Mouse (Mus musculus) neural tube, embryonic 13.5 days (tissue): ENCODE measurements around the gene Rbp2. TPM values are rescaled to one million over a fixed set of nuclear protein-coding genes. Genes with fewer than 3 reads are reported as not detected.
A peak's percentile ranks its signal among the peaks of the same experiment; 100 is the strongest.

Source experiments
- ATAC-seq: fragments of 200-750 bp; cut with Nextera tagmentation; 2 replicates; pipeline ENCODE4 v1.8.0; 2017; ENCODE audit warnings: low read depth, mild to moderate bottlenecking, moderate TSS enrichment, moderate library complexity
- H3K27ac ChIP-seq: fragments of 300-500 bp; sonication (generic); replicated peaks from 2 replicates; pipeline ENCODE4 v1.5.1; 2015; ENCODE audit warnings: moderate library complexity, mild to moderate bottlenecking, inconsistent platforms
- H3K27me3 ChIP-seq: fragments of 300-500 bp; sonication (generic); 2 replicates; pipeline ENCODE4 v1.6.1; 2015; ENCODE audit warnings: mild to moderate bottlenecking, inconsistent platforms
- H3K36me3 ChIP-seq: fragments of 300-500 bp; sonication (generic); 2 replicates; pipeline ENCODE4 v1.6.1; 2015; ENCODE audit warnings: mild to moderate bottlenecking, inconsistent platforms
- H3K4me1 ChIP-seq: fragments of 300-500 bp; sonication (generic); replicated peaks from 2 replicates; pipeline ENCODE4 v1.6.1; 2015; ENCODE audit warnings: inconsistent platforms
- H3K4me2 ChIP-seq: fragments of 300-500 bp; sonication (generic); 2 replicates; pipeline ENCODE4 v1.6.1; 2015; ENCODE audit warnings: inconsistent platforms, mild to moderate bottlenecking, moderate library complexity
- H3K4me3 ChIP-seq: fragments of 300-500 bp; sonication (generic); 2 replicates; pipeline ENCODE4 v1.5.1; 2015; ENCODE audit warnings: mild to moderate bottlenecking, inconsistent platforms
- H3K9ac ChIP-seq: fragments of 300-500 bp; sonication (generic); 2 replicates; pipeline ENCODE4 v1.6.1; 2015; ENCODE audit warnings: moderate library complexity, mild to moderate bottlenecking, inconsistent platforms
- H3K9me3 ChIP-seq: fragments of 300-500 bp; sonication (generic); 2 replicates; pipeline ENCODE4 v1.6.1; 2016; ENCODE audit warnings: inconsistent platforms
- WGBS: fragments of 180-500 bp; shearing (Covaris S2); methylation state at CpG from one replicate; pipeline ENCODE4 v1.1.7; 2015; 5-methylcytosine and 5-hydroxymethylcytosine counted together
- polyA plus RNA-seq: library from polyadenylated mRNA; unstranded; fragments of >200 nt; fragmentation: Nextera tagmentation; extraction: Ambion mirVana; gene quantifications from 2 replicates; pipeline ENCODE4 v1.2.1, GENCODE M21; 2015

The Rbp2 gene
- polyA plus RNA-seq, 1 experiment from 2014 or later: 2.9 TPM

DNA sequence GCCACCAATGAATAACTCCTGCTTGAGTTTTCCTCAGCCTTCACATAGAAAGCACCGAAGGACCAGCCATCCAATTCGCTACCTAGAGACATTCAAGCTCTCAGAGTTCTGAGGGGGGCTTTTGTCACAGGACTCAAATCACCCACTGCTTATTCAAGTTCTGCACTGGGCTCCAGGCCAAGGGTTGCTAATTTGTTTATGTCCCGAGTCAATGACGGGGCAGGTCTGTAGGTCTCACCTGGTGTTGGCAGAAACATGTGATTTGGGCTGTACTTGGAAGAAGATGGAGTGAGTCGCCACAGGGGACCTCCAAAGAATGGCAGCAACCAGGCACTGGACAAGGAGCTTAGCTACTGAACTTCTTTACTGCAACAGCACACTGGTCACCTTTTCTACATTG lies 5.2 kb downstream of the Rbp2 start:
- Histone ChIP-seq H3K4me1 (peaks cover 2% of the 10 kb centered on the region; the same call in 1 of the 2 replicates), H3K27ac (no peak overlapping the region), H3K4me3 (no peak overlapping the region), H3K4me2 (no peak overlapping the region), H3K9ac (no peak overlapping the region), H3K27me3 (no peaks in the 10 kb centered on the region), H3K9me3 (no peaks in the 10 kb centered on the region), H3K36me3 (no peaks in the 10 kb centered on the region)
- WGBS: 83% methylated on average over 5 of the region's 5 CpGs
- no peak for ATAC-seq

DNA sequence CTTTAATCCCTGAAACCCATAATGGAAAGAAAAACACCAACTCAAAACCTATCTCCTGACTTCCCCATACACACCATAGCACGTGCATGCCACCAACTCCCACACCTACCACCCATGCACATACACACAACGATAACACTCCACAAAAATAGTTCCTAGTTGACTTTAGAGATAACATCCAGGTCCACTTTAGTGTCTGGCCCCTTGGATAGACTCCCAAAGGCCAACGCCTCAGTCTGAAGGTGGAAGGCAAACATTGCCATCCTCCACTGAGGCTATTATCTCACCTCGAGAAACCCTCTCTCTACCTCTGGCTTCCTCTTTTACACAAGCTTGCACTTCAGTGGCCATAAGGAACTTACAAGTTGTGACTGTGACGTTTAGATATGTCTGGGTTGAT lies 6.3 kb downstream of the Rbp2 start:
- Histone ChIP-seq H3K4me3 (no peak overlapping the region), H3K36me3 (no peaks in the 10 kb centered on the region), H3K9ac (no peak overlapping the region), H3K27me3 (no peaks in the 10 kb centered on the region), H3K9me3 (no peaks in the 10 kb centered on the region), H3K27ac (no peak overlapping the region), H3K4me2 (no peak overlapping the region), H3K4me1 (peaks cover 13% of the 10 kb centered on the region)
- ATAC-seq: no peak
- 87% methylated on average over 5 of the region's 5 CpGs for WGBS

DNA sequence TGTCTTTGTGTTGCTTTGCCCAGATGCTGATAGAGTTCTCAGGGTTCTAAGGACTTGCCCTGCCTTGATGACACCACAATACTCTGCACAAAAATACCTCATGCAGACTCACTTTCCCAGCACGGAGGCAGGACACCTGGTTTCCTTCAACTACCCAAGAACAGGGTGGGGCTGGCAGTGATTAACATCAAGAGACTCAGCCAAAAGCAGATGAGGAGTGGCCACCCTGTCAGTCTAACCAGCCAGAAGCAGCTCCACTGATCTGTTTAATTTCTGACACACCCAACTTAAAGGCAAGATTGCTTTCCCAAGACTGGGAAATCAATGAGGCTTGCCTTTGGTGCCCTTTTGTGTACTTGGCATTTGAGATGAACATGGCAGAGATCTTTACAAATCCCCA lies 6.9 kb downstream of the Rbp2 start:
- Histone ChIP-seq H3K27me3 (no peaks in the 10 kb centered on the region), H3K4me2 (no peak overlapping the region)

DNA sequence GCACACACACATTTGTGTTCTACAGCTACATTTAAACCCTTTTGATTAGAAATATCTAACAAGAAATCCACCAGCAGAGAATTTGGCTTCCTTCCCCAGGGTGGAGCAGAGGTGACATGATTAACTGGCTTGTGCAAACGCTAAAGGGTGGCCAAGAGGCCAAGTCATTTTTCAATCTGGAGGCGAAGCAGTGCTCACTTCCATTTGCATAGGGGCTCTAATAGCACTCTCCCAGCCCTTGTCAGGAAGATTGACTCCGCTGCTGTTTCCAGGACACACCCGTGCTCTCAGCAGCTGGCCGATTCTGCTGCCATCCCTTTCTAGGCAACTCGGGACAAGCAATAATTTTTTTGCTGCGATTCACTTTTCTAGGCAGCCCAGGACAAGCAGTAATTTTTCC lies 11.2 kb downstream of the Rbp2 start:
- Histone ChIP-seq H3K27ac (peak overlapping the region; percentile 75), H3K4me3 (no peak overlapping the region), H3K4me2 (peak overlapping the region; percentile 26), H3K9ac (no peak overlapping the region), H3K27me3 (no peaks in the 10 kb centered on the region), H3K4me1 (peaks cover 37% of the 10 kb centered on the region), H3K9me3 (no peaks in the 10 kb centered on the region), H3K36me3 (no peaks in the 10 kb centered on the region)
- peak; percentile 83 for ATAC-seq
- 5% methylated on average over 7 of the region's 7 CpGs for WGBS

More for the DNA sequence above, 6.9 kb downstream of the Rbp2 start:
- Histone ChIP-seq H3K36me3 (no peaks in the 10 kb centered on the region), H3K9ac (no peak overlapping the region), H3K27ac (no peak overlapping the region), H3K9me3 (no peaks in the 10 kb centered on the region), H3K4me3 (no peak overlapping the region), H3K4me1 (peaks cover 19% of the 10 kb centered on the region)
- 68% methylated on average over 1 of the region's 1 CpGs for WGBS
- ATAC-seq: no peak

DNA sequence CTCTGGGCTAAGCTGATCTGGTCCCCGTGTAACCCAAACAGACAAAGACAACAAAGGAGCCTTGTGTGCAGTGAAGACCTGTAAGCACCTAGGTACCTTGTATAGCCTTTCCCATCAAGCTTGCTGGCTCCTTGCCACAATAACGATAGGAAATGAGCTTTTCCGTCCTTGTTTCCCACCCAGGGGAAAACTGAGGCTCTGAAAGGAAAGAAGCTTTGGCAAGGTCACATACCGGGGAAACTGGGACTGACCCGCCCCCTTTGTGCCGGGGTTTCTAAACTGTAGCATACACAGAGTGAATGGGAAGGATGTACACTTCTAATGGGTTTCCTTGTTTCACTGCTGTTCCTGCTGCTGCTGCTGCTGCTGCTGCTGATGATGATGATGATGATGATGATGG lies 12.1 kb downstream of the Rbp2 start:
- ATAC-seq: peak; percentile 42; the same call in 1 of the 2 replicates
- Histone ChIP-seq H3K4me2 (peak overlapping the region; percentile 26; the same call in 1 of the 2 replicates), H3K27me3 (no peaks in the 10 kb centered on the region), H3K4me3 (no peak overlapping the region), H3K36me3 (no peaks in the 10 kb centered on the region), H3K27ac (peak overlapping the region; percentile 75), H3K9ac (no peak overlapping the region), H3K4me1 (peaks cover 37% of the 10 kb centered on the region), H3K9me3 (no peaks in the 10 kb centered on the region)
- WGBS: 24% methylated on average over 6 of the region's 6 CpGs

DNA sequence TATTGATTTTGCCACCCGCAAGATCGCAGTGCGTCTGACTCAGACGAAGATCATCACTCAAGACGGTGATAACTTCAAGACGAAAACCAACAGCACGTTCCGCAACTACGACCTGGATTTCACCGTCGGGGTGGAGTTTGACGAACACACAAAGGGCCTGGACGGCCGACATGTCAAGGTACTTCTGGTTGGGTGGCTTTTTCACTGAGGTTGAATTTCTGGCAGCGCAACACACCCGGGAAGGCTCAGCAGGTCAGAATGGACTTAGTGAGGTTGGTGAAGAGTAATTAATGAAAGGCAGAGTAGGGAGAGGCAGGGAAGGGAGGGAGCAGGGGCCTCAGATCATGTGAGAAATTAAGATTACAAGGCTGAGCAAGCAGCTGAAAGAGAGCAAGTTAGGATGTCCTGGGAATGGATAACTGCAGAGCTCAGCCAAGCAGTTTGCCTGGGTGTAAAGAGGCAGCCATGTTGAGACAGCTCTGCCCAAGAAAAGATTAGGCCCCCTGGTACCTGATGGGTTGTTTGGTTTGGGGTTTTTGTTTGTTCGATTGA lies 12.9 kb downstream of the Rbp2 start:
- no peaks in the 10 kb centered on the region for H3K9me3 ChIP-seq
- WGBS: 73% methylated on average over 17 of the region's 17 CpGs
- no peak overlapping the region for H3K4me2 ChIP-seq
- H3K9ac ChIP-seq: no peak overlapping the region
- H3K36me3 ChIP-seq: no peaks in the 10 kb centered on the region
- no peak overlapping the region for H3K4me3 ChIP-seq
- H3K4me1 ChIP-seq: peaks cover 39% of the 10 kb centered on the region
- no peaks in the 10 kb centered on the region for H3K27me3 ChIP-seq
- H3K27ac ChIP-seq: peak overlapping the region; percentile 75
- no peak for ATAC-seq

DNA sequence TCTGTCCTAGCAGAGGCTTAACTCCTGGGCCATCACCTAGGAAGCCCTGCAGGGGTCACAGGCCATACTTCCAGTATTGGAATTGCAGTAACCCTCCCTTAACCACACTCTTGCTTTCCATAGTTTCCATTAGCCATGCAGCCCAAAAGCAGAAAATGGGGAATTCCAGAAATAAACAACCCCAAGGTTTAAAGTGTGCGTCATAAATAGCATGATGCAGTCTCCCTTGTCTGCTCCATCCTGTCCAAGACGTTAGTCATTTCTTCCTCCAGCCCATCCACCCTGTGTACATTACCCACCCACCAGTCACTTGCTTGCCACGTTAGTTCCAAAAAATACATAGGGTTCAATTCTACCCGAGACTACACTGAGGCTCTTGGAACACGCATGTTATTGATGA lies 13.7 kb downstream of the Rbp2 start:
- H3K36me3 ChIP-seq: no peaks in the 10 kb centered on the region
- no peak for ATAC-seq
- no peaks in the 10 kb centered on the region for H3K27me3 ChIP-seq
- no peaks in the 10 kb centered on the region for H3K9me3 ChIP-seq
- no peak overlapping the region for H3K4me2 ChIP-seq
- WGBS: 87% methylated on average over 5 of the region's 5 CpGs
- H3K4me3 ChIP-seq: no peak overlapping the region
- no peak overlapping the region for H3K9ac ChIP-seq
- no peak overlapping the region for H3K27ac ChIP-seq
- peaks cover 40% of the 10 kb centered on the region for H3K4me1 ChIP-seq

DNA sequence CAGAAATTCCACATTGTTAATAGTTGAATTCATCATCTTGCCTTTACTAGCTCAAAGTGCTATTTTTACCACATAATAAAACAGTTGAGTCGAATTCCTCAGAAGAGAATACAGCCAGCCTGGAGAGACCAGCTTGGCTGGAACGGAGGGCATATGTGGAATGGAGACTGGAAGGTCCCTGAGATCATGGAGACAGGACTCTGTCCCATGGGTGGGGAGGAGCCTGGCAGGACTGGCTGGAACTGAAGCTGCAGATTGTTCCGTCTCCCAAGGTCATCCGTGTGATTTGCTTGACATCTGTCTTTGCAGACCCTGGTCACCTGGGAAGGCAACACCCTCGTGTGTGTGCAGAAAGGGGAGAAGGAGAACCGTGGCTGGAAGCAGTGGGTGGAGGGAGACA lies 21.6 kb downstream of the Rbp2 start:
- 0 out of 2 replicates have a peak, but pooled peaks cover 6% of the 10 kb centered on the region for H3K4me1 ChIP-seq
- no peak overlapping the region for H3K4me3 ChIP-seq
- no peak overlapping the region for H3K27ac ChIP-seq
- no peaks in the 10 kb centered on the region for H3K27me3 ChIP-seq
- no peak overlapping the region for H3K4me2 ChIP-seq
- no peak for ATAC-seq
- H3K9me3 ChIP-seq: no peaks in the 10 kb centered on the region
- WGBS: 62% methylated on average over 6 of the region's 6 CpGs
- no peak overlapping the region for H3K9ac ChIP-seq
- no peaks in the 10 kb centered on the region for H3K36me3 ChIP-seq

DNA sequence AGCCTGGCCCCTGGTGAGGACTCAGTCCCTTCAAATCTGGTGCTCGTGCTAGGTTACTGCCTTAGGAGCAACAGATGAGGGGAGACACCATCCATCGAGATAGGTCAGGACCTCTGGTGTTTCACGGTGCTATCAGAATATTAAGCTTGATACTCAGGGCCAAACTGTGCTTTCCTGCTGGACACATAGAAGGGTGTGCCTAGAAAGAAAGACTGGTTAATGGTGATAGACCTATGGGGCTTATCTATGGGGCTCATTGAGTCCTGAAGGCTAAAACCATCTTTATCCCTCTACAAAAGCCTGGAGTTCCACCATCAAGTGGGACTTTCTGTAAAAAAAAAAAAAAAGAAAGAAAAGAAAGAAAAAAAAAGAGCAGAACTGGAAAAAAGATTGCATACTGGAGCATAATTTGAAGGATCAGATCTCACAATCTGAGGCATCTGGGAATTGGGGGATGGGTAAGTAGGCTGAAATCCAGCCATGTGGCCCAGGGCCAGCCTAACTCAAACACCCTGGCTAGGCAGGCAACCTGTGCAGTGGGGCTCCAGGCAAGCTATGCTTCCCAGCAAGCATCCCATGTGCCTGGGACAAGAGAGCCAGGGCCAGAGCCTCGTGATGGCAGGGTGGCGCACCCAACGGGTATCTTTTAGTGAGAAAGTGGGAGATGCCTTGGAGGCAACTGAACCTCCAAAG lies 24.6 kb downstream of the Rbp2 start:
- Histone ChIP-seq H3K4me2 (no peak overlapping the region), H3K9me3 (no peaks in the 10 kb centered on the region), H3K9ac (no peak overlapping the region), H3K27me3 (no peaks in the 10 kb centered on the region), H3K4me1 (0 out of 2 replicates have a peak, but pooled peaks cover 3% of the 10 kb centered on the region), H3K36me3 (no peaks in the 10 kb centered on the region), H3K27ac (no peak overlapping the region), H3K4me3 (no peak overlapping the region)
- whole genome bisulfite sequencing: 87% methylated on average over 6 of the region's 6 CpGs
- ATAC-seq: no peak

DNA sequence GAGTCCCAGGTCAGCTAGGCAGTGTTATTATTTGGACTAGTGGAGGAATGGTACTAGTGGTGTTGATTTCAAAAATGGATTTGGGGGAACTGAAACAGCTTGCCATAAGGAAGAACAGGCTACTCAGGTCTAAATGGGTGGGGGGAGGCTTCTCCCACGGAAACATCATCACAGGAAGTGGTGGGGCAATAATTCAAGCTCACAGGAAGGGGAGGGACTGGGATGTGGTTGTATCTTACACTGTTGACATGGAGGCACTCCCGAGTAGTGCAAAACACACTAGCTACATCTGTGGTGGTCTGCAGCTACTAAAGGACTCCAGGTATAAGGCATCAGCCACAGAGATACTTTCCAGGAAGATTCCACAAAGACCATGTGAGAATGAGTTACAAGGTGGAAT lies 38.0 kb downstream of the Rbp2 start:
- Histone ChIP-seq H3K27ac (no peak overlapping the region; the same call in 1 of the 2 replicates), H3K4me1 (peaks cover 26% of the 10 kb centered on the region), H3K4me3 (no peak overlapping the region), H3K9me3 (no peaks in the 10 kb centered on the region), H3K9ac (no peak overlapping the region), H3K27me3 (no peaks in the 10 kb centered on the region), H3K4me2 (no peak overlapping the region), H3K36me3 (no peaks in the 10 kb centered on the region)
- ATAC-seq: no peak
- WGBS: 71% methylated on average over 2 of the region's 2 CpGs

DNA sequence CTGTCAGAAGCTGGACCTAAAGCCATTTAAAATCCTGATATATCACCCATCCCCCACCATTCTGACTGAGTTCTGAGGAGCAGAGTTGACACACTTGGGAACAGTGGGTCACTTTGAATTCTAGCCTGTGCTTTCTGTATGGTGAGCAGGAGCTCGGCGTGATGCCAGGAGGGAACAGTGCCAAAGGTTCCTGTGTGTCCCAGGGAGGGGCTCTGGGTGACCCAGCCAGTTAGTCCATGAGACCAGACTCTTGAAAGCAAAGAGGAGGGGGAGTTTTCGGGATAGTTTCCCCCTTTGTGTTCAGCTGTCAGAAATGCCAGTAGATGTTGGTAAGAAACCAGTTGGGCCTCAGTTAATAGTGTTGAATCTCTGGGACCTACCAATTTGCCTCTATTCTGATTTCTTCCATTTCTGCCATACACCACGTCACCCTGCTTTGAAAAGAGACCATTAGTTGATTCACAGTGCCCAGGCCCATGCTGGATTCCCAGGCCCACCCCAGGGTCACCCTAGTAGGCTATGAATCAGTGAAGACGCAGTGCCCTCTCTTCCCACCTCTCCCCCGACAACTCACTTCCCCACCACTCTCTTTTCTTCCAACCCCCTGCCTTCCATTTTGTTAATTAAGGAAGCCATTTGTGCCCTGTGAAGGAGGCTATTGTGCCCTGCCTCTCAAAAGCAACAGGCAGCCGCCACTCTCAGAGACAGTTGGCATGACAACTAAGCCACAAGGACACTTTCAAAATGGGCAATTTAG lies 39.0 kb downstream of the Rbp2 start:
- H3K4me1 ChIP-seq: peaks cover 26% of the 10 kb centered on the region
- H3K27ac ChIP-seq: peak overlapping the region; percentile 46
- H3K9me3 ChIP-seq: no peaks in the 10 kb centered on the region
- H3K27me3 ChIP-seq: no peaks in the 10 kb centered on the region
- WGBS: 26% methylated on average over 7 of the region's 7 CpGs
- H3K36me3 ChIP-seq: no peaks in the 10 kb centered on the region
- ATAC-seq: peak; percentile 89
- no peak overlapping the region for H3K4me2 ChIP-seq
- H3K4me3 ChIP-seq: no peak overlapping the region
- no peak overlapping the region for H3K9ac ChIP-seq

DNA sequence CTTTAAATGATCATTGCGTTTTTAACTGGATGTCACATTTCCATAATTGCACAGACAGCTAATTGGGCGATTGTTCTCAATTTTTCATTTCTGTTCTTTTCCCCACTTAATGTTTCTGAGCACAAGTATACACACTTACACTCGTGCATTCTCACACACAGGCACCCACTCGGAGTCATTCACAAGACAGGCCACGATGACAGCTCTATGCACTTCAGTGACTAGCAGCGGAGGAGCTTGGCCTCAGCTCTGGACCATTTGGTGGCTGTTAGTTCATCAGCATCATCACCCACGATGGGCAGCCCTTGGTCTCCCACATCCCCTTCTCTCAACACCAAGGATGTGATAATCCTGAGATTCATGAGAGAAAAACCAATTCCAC lies 39.6 kb downstream of the Rbp2 start:
- peak; percentile 47; the same call in 1 of the 2 replicates for ATAC-seq
- no peak overlapping the region for H3K4me2 ChIP-seq
- H3K4me3 ChIP-seq: no peak overlapping the region
- no peak overlapping the region; the same call in 1 of the 2 replicates for H3K27ac ChIP-seq
- H3K4me1 ChIP-seq: peaks cover 26% of the 10 kb centered on the region
- no peak overlapping the region for H3K9ac ChIP-seq
- no peaks in the 10 kb centered on the region for H3K9me3 ChIP-seq
- H3K27me3 ChIP-seq: no peaks in the 10 kb centered on the region
- no peaks in the 10 kb centered on the region for H3K36me3 ChIP-seq
- 30% methylated on average over 7 of the region's 7 CpGs for WGBS
